Mouse (Mus musculus): ENCODE data around the gene Rtn3. TPM values are rescaled to one million over a fixed set of nuclear protein-coding genes. Genes with fewer than 3 reads are reported as not detected.

Rtn3 gene
- polyA plus RNA-seq, 1 experiment from 2014 or later: 300 TPM

DNA sequence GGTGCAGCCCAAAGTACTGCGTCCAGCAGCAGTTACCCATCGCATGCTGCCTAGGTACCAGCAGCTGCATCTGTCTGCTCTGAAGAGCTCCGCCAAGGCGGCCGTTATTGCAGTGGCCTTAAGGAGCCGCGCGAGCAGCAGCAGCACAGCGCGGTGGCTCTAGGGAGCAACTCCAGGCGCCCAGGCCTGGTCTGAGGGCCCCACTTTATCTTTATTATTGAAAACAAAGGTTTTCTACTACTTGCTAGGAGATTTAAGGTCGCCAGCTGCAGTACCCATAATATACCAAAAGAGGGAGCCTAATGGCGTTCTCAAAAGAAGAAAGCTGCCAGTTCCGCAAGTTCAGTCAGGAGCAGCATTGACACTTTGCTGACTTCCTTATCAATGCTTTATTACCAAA is 41.6 kb downstream of the Rtn3 start:
- H3K4me1 ChIP-seq (replicated peaks; ENCODE audit: control insufficient read depth, insufficient read depth, low read length): no peaks in the 10 kb centered on the region
- DNase-seq (ENCODE audit: low spot score): peak; percentile 80
- 74% methylated on average over 14 of the region's 14 CpGs for WGBS
- no peak overlapping the region for H3K4me3 ChIP-seq (ENCODE audit: low read depth, low read length)
- H3K27me3 ChIP-seq (ENCODE audit: control insufficient read depth, insufficient read depth, low read length): no peaks in the 10 kb centered on the region
- H3K4me2 ChIP-seq (replicated peaks; ENCODE audit: low read depth, low read length): no peak overlapping the region
- no peaks in the 10 kb centered on the region for H3K9me3 ChIP-seq (ENCODE audit: control insufficient read depth, low read length)
- H3K36me3 ChIP-seq (ENCODE audit: control insufficient read depth, insufficient read depth, low read length): no peaks in the 10 kb centered on the region
- no peak for ATAC-seq (ENCODE audit: low FRiP score)
- H3K9ac ChIP-seq (ENCODE audit: low read depth, low read length): no peak overlapping the region
- no peak overlapping the region for H3K27ac ChIP-seq (ENCODE audit: low read depth, low read length)

DNA sequence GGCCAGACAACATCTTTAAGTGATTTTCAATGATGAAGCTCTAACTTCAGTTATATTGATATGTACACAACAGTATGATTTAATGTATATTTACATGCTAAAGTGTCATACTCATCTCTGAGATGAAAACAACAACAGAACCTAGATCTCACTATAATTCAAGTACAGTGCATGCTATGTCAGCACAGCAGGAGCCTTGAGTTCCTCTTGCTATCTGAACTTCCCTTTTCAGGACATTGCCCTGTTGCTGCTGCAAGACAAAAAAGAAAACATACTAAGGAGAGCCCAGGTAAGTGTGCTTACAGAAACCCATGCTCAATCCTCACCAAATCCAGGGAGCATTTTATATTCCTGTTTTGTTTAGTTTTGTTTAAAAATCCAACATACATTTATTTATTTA is 44.8 kb downstream of the Rtn3 start:
- Histone ChIP-seq H3K27me3 (ENCODE audit: control insufficient read depth, insufficient read depth, low read length) (no peaks in the 10 kb centered on the region), H3K9ac (ENCODE audit: low read depth, low read length) (no peak overlapping the region), H3K4me2 (replicated peaks; ENCODE audit: low read depth, low read length) (no peak overlapping the region), H3K36me3 (ENCODE audit: control insufficient read depth, insufficient read depth, low read length) (peaks cover 5% of the 10 kb centered on the region; the same call in 1 of the 2 replicates), H3K27ac (ENCODE audit: low read depth, low read length) (no peak overlapping the region), H3K4me1 (replicated peaks; ENCODE audit: control insufficient read depth, insufficient read depth, low read length) (no peaks in the 10 kb centered on the region), H3K4me3 (ENCODE audit: low read depth, low read length) (no peak overlapping the region), H3K9me3 (ENCODE audit: control insufficient read depth, low read length) (no peaks in the 10 kb centered on the region)
- no peak for DNase-seq (ENCODE audit: low spot score)
- no peak for ATAC-seq (ENCODE audit: low FRiP score)

GRCm38 (mm10) chr19:7436061-7436970 is 46.8 kb downstream of the Rtn3 start:
- H3K36me3 ChIP-seq (ENCODE audit: control insufficient read depth, insufficient read depth, low read length): peaks cover 6% of the 10 kb centered on the region; the same call in 1 of the 2 replicates
- no peak overlapping the region for H3K4me2 ChIP-seq (replicated peaks; ENCODE audit: low read depth, low read length)
- no peaks in the 10 kb centered on the region for H3K27me3 ChIP-seq (ENCODE audit: control insufficient read depth, insufficient read depth, low read length)
- H3K27ac ChIP-seq (ENCODE audit: low read depth, low read length): no peak overlapping the region
- no peaks in the 10 kb centered on the region for H3K9me3 ChIP-seq (ENCODE audit: control insufficient read depth, low read length)
- 85% methylated on average over 5 of the region's 5 CpGs for WGBS
- DNase-seq (ENCODE audit: low spot score) (peak; percentile 59), ATAC-seq (ENCODE audit: low FRiP score) (peak; percentile 51; the same call in 1 of the 2 replicates)
- H3K4me1 ChIP-seq (replicated peaks; ENCODE audit: control insufficient read depth, insufficient read depth, low read length): no peaks in the 10 kb centered on the region
- H3K4me3 ChIP-seq (ENCODE audit: low read depth, low read length): no peak overlapping the region
- H3K9ac ChIP-seq (ENCODE audit: low read depth, low read length): no peak overlapping the region

GRCm38 (mm10) chr19:7434887-7435286 is 48.2 kb downstream of the Rtn3 start:
- peaks cover 16% of the 10 kb centered on the region for H3K36me3 ChIP-seq (ENCODE audit: control insufficient read depth, insufficient read depth, low read length)
- H3K9me3 ChIP-seq (ENCODE audit: control insufficient read depth, low read length): no peaks in the 10 kb centered on the region
- no peak overlapping the region for H3K4me2 ChIP-seq (replicated peaks; ENCODE audit: low read depth, low read length)
- DNase-seq (ENCODE audit: low spot score): no peak
- H3K4me3 ChIP-seq (ENCODE audit: low read depth, low read length): no peak overlapping the region
- WGBS: 86% methylated on average over 2 of the region's 2 CpGs
- no peak for ATAC-seq (ENCODE audit: low FRiP score)
- no peaks in the 10 kb centered on the region for H3K4me1 ChIP-seq (replicated peaks; ENCODE audit: control insufficient read depth, insufficient read depth, low read length)
- no peaks in the 10 kb centered on the region for H3K27me3 ChIP-seq (ENCODE audit: control insufficient read depth, insufficient read depth, low read length)
- no peak overlapping the region for H3K27ac ChIP-seq (ENCODE audit: low read depth, low read length)
- no peak overlapping the region for H3K9ac ChIP-seq (ENCODE audit: low read depth, low read length)

- Histone ChIP-seq H3K9ac (ENCODE audit: low read depth, low read length) (no peak overlapping the region), H3K27me3 (ENCODE audit: control insufficient read depth, insufficient read depth, low read length) (no peaks in the 10 kb centered on the region; the same call in 1 of the 2 replicates), H3K36me3 (ENCODE audit: control insufficient read depth, insufficient read depth, low read length) (peaks cover 16% of the 10 kb centered on the region), H3K4me2 (replicated peaks; ENCODE audit: low read depth, low read length) (no peak overlapping the region), H3K4me3 (ENCODE audit: low read depth, low read length) (no peak overlapping the region), H3K4me1 (replicated peaks; ENCODE audit: control insufficient read depth, insufficient read depth, low read length) (peaks cover 36% of the 10 kb centered on the region), H3K9me3 (ENCODE audit: control insufficient read depth, low read length) (no peaks in the 10 kb centered on the region), H3K27ac (ENCODE audit: low read depth, low read length) (no peak overlapping the region)
- no peak for ATAC-seq (ENCODE audit: low FRiP score)
- WGBS: 61% methylated on average over 3 of the region's 3 CpGs
- peak; percentile 27 for DNase-seq (ENCODE audit: low spot score)
These were observed 57.7 kb downstream of the Rtn3 start for GRCm38 (mm10) chr19:7425398-7425775.

DNA sequence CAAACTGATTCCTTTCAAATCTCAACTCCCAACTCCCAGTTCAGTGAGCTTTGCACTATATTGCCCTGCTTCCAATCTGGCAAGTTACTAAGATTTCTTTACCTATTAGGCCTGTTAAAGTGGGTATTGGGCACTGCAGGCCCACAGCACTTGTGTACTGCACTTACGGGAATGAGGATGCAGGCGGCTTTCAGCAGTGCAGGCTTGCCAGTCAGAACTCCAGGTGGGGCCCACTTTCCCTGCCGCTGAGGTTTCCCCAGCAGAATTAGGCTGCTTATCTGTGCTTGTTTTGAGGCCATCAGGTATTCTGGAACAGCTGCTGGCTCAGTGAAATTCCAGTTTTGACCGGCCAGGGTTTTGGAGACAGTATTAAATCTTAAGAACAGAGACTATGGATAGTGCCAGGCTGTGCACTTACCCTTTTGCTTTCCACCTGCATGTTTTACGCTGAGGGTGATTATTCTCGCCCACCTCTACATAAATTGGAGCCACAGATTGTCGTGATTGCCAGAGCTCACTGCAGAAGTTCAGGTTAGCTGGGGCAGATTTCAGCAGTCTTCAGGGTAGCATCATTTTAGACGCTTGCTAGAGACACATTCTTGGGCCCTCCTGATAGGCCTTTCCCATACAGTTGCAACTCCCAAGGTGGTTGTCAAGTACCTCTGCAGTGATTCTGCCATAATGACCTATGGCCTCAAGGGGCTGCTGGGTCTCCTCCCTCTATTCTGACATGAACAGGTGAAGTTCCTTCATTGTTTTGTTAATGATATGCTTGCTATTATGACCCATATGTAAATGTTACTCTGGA is 58.3 kb downstream of the Rtn3 start:
- peaks cover 13% of the 10 kb centered on the region for H3K36me3 ChIP-seq (ENCODE audit: control insufficient read depth, insufficient read depth, low read length)
- H3K9ac ChIP-seq (ENCODE audit: low read depth, low read length): no peak overlapping the region; the same call in 1 of the 2 replicates
- no peaks in the 10 kb centered on the region for H3K9me3 ChIP-seq (ENCODE audit: control insufficient read depth, low read length)
- DNase-seq (ENCODE audit: low spot score): peak; percentile 39
- 70% methylated on average over 8 of the region's 8 CpGs for WGBS
- no peak overlapping the region for H3K4me3 ChIP-seq (ENCODE audit: low read depth, low read length)
- no peak overlapping the region for H3K27ac ChIP-seq (ENCODE audit: low read depth, low read length)
- H3K4me2 ChIP-seq (replicated peaks; ENCODE audit: low read depth, low read length): no peak overlapping the region
- no peak for ATAC-seq (ENCODE audit: low FRiP score)
- peaks cover 40% of the 10 kb centered on the region for H3K4me1 ChIP-seq (replicated peaks; ENCODE audit: control insufficient read depth, insufficient read depth, low read length)
- H3K27me3 ChIP-seq (ENCODE audit: control insufficient read depth, insufficient read depth, low read length): no peaks in the 10 kb centered on the region; the same call in 1 of the 2 replicates

DNA sequence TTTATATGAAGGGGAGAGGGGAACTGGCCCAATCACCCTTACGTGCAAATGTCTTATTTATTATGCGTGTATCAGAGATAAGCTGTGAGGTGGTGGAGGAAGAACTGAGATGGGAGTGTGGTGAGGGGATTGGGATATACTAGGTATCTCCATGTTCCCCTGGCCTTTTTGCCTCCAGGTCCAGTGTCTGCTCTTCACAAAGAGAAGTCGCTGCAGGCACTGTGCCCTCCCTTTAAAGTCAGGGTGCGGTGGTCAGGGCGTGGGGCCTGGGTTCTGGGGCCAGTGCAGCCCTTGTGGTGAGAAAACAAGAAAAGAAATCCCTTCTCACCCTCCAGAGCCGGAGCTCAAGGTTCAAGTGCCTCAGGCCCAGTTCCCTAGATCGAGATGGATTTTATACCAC is 59.0 kb downstream of the Rtn3 start:
- ATAC-seq (ENCODE audit: low FRiP score): no peak
- peak; percentile 38 for DNase-seq (ENCODE audit: low spot score)
- H3K9ac ChIP-seq (ENCODE audit: low read depth, low read length): peak overlapping the region; percentile 68; the same call in 1 of the 2 replicates
- peak overlapping the region; percentile 0; the same call in 1 of the 2 replicates for H3K4me3 ChIP-seq (ENCODE audit: low read depth, low read length)
- H3K27ac ChIP-seq (ENCODE audit: low read depth, low read length): 0 out of 2 replicates have a peak overlapping the region, but pooled peaks have one; percentile 86
- peaks cover 44% of the 10 kb centered on the region for H3K4me1 ChIP-seq (replicated peaks; ENCODE audit: control insufficient read depth, insufficient read depth, low read length)
- H3K36me3 ChIP-seq (ENCODE audit: control insufficient read depth, insufficient read depth, low read length): peaks cover 13% of the 10 kb centered on the region
- no peaks in the 10 kb centered on the region; the same call in 1 of the 2 replicates for H3K27me3 ChIP-seq (ENCODE audit: control insufficient read depth, insufficient read depth, low read length)
- H3K4me2 ChIP-seq (replicated peaks; ENCODE audit: low read depth, low read length): no peak overlapping the region
- WGBS: 61% methylated on average over 7 of the region's 7 CpGs
- H3K9me3 ChIP-seq (ENCODE audit: control insufficient read depth, low read length): no peaks in the 10 kb centered on the region

GRCm38 (mm10) chr19:7423656-7424030 is 59.4 kb downstream of the Rtn3 start:
- Histone ChIP-seq H3K4me2 (replicated peaks; ENCODE audit: low read depth, low read length) (peak overlapping the region; percentile 55), H3K27me3 (ENCODE audit: control insufficient read depth, insufficient read depth, low read length) (no peaks in the 10 kb centered on the region; the same call in 1 of the 2 replicates), H3K36me3 (ENCODE audit: control insufficient read depth, insufficient read depth, low read length) (peaks cover 11% of the 10 kb centered on the region), H3K9me3 (ENCODE audit: control insufficient read depth, low read length) (no peaks in the 10 kb centered on the region), H3K4me1 (replicated peaks; ENCODE audit: control insufficient read depth, insufficient read depth, low read length) (peaks cover 46% of the 10 kb centered on the region), H3K4me3 (ENCODE audit: low read depth, low read length) (peak overlapping the region; percentile 26), H3K27ac (ENCODE audit: low read depth, low read length) (peak overlapping the region; percentile 86), H3K9ac (ENCODE audit: low read depth, low read length) (peak overlapping the region; percentile 68)
- 0 out of 2 replicates have a peak, but pooled peaks have one; percentile 0 for ATAC-seq (ENCODE audit: low FRiP score)
- WGBS: 36% methylated on average over 15 of the region's 16 CpGs
- peak; percentile 55 for DNase-seq (ENCODE audit: low spot score)
